Mouse (Mus musculus) midbrain, embryonic 14.5 days (tissue): Measurements from ENCODE around the gene B3gnt3. TPM values are rescaled to one million over a fixed set of nuclear protein-coding genes. Genes with fewer than 3 reads are reported as not detected.
"Not testable (repeated sequence)": the region's sequence is repeated elsewhere in the genome, so short reads cannot be mapped to it uniquely, and the experiment has no call there.

Source experiments
- ATAC-seq: fragments of 200-750 bp; cut with Nextera tagmentation; 2 replicates; pipeline ENCODE4 v1.8.0; 2017; ENCODE audit warnings: moderate number of reproducible peaks, moderate library complexity; ENCODE audit not compliant: low FRiP score, low TSS enrichment
- DNase-seq: peaks from one replicate; pipeline ENCODE4 v3.0.0-alpha.2; 2015
- H3K27ac ChIP-seq: fragments of 300-500 bp; sonication (generic); replicated peaks from 2 replicates; pipeline ENCODE4 v1.5.1; 2014; ENCODE audit warnings: mild to moderate bottlenecking, low read depth, low read length, moderate library complexity
- H3K27me3 ChIP-seq: fragments of 300-500 bp; sonication (generic); 2 replicates; pipeline ENCODE4 v1.6.1; 2014; ENCODE audit warnings: low read length, control low read depth, mixed read lengths; ENCODE audit not compliant: control insufficient read depth, insufficient read depth
- H3K36me3 ChIP-seq: fragments of 300-500 bp; sonication (generic); 2 replicates; pipeline ENCODE4 v1.6.1; 2014; ENCODE audit warnings: low read length, control low read depth; ENCODE audit not compliant: control insufficient read depth, insufficient read depth
- H3K4me1 ChIP-seq: fragments of 300-500 bp; sonication (generic); 2 replicates; pipeline ENCODE4 v1.6.1; 2014; ENCODE audit warnings: mild to moderate bottlenecking, antibody characterized with exemption, low read length, control low read depth; ENCODE audit not compliant: control insufficient read depth, insufficient read depth
- H3K4me2 ChIP-seq: fragments of 300-500 bp; sonication (generic); 2 replicates; pipeline ENCODE4 v1.6.1; 2014; ENCODE audit warnings: mild to moderate bottlenecking, low read length, moderate library complexity
- H3K4me3 ChIP-seq: fragments of 300-500 bp; sonication (generic); replicated peaks from 2 replicates; pipeline ENCODE4 v1.5.1; 2014; ENCODE audit warnings: low read depth, low read length
- H3K9ac ChIP-seq: fragments of 300-500 bp; sonication (generic); replicated peaks from 2 replicates; pipeline ENCODE4 v1.6.1; 2014; ENCODE audit warnings: mild to moderate bottlenecking, low read length, moderate library complexity
- H3K9me3 ChIP-seq: fragments of 300-500 bp; sonication (generic); 2 replicates; pipeline ENCODE4 v1.6.1; 2016; ENCODE audit warnings: low read length, control low read depth, mixed read lengths; ENCODE audit not compliant: control insufficient read depth
- WGBS: fragments of 180-500 bp; shearing (Covaris S2); extraction: QIAGEN DNeasy Blood & Tissue Kit; methylation state at CpG from one replicate; pipeline ENCODE4 v1.1.7; 2014; 5-methylcytosine and 5-hydroxymethylcytosine counted together
- polyA plus RNA-seq: library from polyadenylated mRNA; unstranded; fragments of >200 nt; fragmentation: Nextera tagmentation; extraction: Ambion mirVana; gene quantifications from 2 replicates; pipeline ENCODE4 v1.2.1, GENCODE M21; 2014

The B3gnt3 gene
- polyA plus RNA-seq, 1 experiment from 2014 or later, result 0.20 TPM

DNA sequence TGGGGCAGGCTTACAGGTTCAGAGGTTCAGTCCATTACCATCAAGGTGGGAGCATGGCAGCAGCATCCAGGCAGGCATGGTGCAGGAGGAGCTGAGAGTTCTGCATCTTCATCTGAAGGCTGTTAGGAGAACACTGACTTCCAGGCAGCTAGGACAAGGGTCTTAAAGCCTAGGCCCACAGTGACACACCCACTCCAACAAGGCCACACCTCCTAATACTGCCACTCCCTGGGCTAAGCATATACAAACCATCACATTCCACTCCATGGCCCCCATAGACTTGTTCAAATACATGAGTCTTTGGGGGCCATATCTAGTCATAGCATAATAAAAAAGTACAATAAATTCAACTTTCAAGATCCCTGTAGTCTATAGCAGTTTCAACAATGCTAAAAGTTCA is 1.8 kb upstream of the B3gnt3 start:
- not testable (repeated sequence) for H3K27ac ChIP-seq, H3K9ac ChIP-seq, H3K9me3 ChIP-seq, ATAC-seq, DNase-seq, H3K4me2 ChIP-seq, H3K4me3 ChIP-seq, H3K4me1 ChIP-seq, H3K36me3 ChIP-seq
- H3K27me3 ChIP-seq, result peaks cover 32% of the 10 kb centered on the region

DNA sequence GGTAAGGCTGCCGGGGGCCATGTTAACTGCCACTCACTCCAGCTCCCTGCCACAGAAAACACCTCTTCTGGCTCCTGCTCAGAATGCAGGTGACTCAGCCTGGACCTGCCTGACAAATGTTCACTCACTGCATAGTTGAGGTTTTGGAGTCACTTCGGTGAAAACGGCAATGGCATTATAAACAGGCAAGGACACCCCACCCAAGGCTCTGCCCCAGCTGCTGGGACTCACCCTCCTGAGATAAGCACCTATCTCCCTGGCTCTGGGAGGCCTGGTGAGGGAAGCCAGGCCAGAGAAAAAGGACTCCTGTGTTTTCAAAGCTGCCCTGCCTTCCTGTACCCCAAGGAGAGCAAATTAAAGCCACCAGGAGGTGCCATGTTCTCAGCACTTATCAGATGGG is 1.3 kb upstream of the B3gnt3 start:
- Histone ChIP-seq H3K9me3 (no peaks in the 10 kb centered on the region), H3K4me3 (no peak overlapping the region), H3K4me1 (no peaks in the 10 kb centered on the region), H3K27ac (no peak overlapping the region), H3K27me3 (peaks cover 32% of the 10 kb centered on the region), H3K36me3 (no peaks in the 10 kb centered on the region), H3K9ac (no peak overlapping the region), H3K4me2 (no peak overlapping the region)
- ATAC-seq (no peak), DNase-seq (no peak)
- 78% methylated on average over 3 of the region's 3 CpGs for WGBS

DNA sequence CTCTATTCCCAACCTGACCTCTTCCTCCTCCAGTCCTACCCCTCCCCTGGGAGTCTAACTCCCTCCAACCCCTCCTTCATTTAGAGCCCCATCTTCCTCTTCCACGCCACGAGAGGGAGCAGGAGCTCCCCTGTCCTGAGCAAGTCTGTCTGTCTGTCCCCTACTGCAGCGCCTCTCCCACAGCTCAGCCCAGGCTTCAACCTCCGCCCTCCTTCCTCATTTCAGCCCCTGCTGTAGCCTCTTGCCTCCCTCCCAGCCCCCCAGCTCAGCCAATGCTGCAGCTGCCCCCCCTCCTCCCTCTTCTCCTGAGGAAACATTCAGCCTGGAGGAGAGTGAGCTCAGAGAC is 471 bp upstream of the B3gnt3 start:
- H3K9ac ChIP-seq, result no peak overlapping the region
- no peaks in the 10 kb centered on the region for H3K4me1 ChIP-seq
- H3K27ac ChIP-seq, result no peak overlapping the region
- ATAC-seq, result no peak; the same call in 1 of the 2 replicates
- no peak for DNase-seq
- peaks cover 33% of the 10 kb centered on the region for H3K27me3 ChIP-seq
- 29% methylated on average over 4 of the region's 4 CpGs for WGBS
- H3K36me3 ChIP-seq, result no peaks in the 10 kb centered on the region
- H3K4me3 ChIP-seq, result no peak overlapping the region
- no peak overlapping the region for H3K4me2 ChIP-seq
- no peaks in the 10 kb centered on the region for H3K9me3 ChIP-seq

DNA sequence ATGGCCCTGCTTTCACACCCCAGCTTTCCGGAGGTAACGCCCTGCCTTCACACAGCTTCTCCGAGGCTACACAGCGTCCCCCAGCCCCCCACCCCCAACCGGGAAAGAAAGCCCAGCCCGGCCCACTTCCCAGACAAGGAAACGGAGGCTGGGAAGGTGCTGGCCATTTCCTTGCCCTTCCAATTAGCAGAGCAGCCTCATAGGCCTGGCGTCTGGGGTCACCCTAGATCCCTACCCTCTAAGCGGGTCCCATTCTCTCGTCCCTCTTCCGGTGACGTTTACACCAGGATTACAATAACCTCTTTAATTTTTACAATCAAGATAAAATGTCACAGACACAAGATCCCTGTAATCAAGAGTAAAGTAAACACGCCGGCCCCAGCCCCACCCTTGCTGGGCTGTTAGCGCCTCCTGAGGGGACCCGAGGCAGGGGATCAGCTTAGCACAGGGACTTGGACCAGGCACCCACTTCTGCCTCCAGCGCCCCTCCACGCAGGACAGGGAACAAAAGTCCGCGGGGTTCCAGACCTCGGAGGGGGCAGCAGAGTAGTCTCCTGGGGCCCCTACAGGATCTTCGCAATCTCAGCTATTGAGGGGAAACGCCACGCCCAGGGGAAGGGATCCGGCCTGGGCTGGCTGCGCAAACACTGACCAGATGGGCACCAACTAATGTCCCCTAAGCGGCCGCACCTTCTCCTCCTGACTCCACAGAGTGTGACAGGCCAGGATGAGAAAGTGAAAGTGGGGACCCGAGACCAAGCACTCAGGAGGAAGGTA is 908 bp downstream of the B3gnt3 start:
- Histone ChIP-seq H3K9ac (no peak overlapping the region), H3K27ac (no peak overlapping the region), H3K9me3 (no peaks in the 10 kb centered on the region)

DNA sequence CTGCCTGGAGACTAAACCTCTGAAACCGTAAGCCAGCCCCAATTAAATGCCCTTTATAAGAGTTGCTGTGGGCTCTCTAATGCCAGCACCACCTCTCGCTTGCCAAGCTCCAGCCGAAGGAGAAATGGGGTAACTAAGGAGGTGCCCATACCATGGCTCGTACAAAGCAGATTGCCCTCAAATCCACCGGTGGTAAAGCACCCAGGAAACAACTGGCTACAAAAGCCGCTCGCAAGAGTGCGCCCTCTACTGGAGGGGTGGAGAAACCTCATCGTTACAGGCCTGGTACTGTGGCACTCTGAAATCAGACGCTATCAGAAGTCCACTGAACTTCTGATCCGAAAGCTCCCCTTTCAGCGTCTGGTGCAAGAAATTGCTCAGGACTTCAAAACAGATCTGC is 6.1 kb downstream of the B3gnt3 start:
- WGBS, result 62% methylated on average over 12 of the region's 12 CpGs
- H3K9ac ChIP-seq, H3K9me3 ChIP-seq, H3K4me3 ChIP-seq, DNase-seq, H3K4me1 ChIP-seq, H3K27ac ChIP-seq, H3K36me3 ChIP-seq, H3K4me2 ChIP-seq, ATAC-seq: not testable (repeated sequence)
- peaks cover 62% of the 10 kb centered on the region for H3K27me3 ChIP-seq

More for the DNA sequence above, 908 bp downstream of the B3gnt3 start:
- Histone ChIP-seq H3K4me2 (no peak overlapping the region), H3K27me3 (peaks cover 37% of the 10 kb centered on the region), H3K4me3 (no peak overlapping the region), H3K36me3 (no peaks in the 10 kb centered on the region), H3K4me1 (no peaks in the 10 kb centered on the region)
- WGBS, result 13% methylated on average over 29 of the region's 29 CpGs
- DNase-seq (no peak), ATAC-seq (no peak)

DNA sequence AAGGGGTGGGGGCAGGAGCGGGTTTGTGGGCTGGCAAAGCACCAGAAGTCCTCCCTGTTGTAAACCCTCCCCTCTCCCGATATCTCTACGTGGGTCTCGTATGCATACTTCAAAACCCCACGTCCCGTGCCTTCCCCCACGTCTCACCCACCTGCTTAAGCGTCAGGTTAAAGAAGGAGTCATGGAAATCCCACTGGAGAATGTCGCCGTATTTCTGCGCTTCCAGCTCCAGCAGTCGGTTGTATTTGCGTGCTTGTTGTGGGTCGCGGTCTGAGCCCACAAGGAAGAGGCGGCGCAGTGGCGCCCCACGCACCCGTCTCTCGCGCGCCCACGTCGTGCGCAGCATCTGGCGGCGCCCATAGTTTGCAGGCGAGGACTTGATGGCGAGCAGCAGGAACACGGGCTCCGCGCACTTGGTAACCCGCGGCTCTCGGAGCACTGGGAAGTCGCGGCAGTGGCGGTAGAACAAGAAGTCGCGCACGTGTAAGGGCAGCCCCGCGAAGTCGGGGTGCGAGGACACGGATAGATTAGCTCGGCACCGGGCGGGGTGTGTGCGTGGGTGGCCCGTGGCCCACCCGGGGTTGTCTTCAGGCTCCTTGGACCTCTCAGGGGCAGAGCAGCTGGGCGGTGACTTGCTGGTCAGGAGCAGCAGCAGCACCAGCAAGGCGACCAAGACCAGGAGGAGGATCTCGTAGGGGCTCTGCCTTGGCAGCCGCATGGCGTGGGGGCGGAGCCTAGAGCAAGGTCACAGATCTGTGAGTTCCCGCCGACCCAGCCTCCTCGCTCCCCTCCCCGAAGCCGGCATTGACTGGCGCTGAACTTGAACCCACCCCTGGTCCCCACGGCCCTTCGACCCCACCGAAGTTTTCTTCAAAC is 8.2 kb downstream of the B3gnt3 start:
- H3K9ac ChIP-seq, result no peak overlapping the region
- peak; percentile 44 for DNase-seq
- H3K9me3 ChIP-seq, result no peaks in the 10 kb centered on the region
- peak overlapping the region; percentile 16 for H3K4me2 ChIP-seq
- peak overlapping the region; percentile 7 for H3K4me3 ChIP-seq
- no peak; the same call in 1 of the 2 replicates for ATAC-seq
- H3K36me3 ChIP-seq, result no peaks in the 10 kb centered on the region
- H3K4me1 ChIP-seq, result no peaks in the 10 kb centered on the region; the same call in 1 of the 2 replicates
- H3K27ac ChIP-seq, result no peak overlapping the region
- H3K27me3 ChIP-seq, result peaks cover 75% of the 10 kb centered on the region
- 10% methylated on average over 68 of the region's 68 CpGs for WGBS

DNA sequence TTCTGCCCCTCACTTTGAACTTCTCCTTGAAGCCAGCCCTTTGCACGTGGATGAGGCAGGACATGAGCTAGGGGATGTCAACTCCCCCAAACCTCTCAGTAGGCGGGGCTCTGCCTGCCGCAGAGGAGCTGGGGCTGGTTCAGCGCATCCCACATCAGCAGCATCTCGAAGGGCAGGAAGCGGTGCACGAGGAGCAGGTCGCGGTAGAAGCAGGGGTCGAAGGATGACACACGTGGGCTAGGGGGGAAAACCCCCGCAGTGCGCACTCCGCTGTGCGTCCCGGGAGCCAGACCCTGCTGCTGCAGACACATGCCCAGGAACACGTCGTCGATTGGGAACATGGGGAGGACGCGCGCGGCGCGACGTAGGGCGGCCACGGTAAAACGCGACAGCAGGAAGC is 9.1 kb downstream of the B3gnt3 start:
- Histone ChIP-seq H3K4me3 (0 out of 2 replicates have a peak overlapping the region, but pooled peaks have one; percentile 2), H3K4me2 (no peak overlapping the region; the same call in 1 of the 2 replicates), H3K27me3 (peaks cover 84% of the 10 kb centered on the region), H3K9me3 (no peaks in the 10 kb centered on the region), H3K9ac (no peak overlapping the region), H3K36me3 (no peaks in the 10 kb centered on the region), H3K27ac (no peak overlapping the region), H3K4me1 (no peaks in the 10 kb centered on the region; the same call in 1 of the 2 replicates)
- DNase-seq, result no peak
- no peak for ATAC-seq
- 2% methylated on average over 30 of the region's 30 CpGs for WGBS

DNA sequence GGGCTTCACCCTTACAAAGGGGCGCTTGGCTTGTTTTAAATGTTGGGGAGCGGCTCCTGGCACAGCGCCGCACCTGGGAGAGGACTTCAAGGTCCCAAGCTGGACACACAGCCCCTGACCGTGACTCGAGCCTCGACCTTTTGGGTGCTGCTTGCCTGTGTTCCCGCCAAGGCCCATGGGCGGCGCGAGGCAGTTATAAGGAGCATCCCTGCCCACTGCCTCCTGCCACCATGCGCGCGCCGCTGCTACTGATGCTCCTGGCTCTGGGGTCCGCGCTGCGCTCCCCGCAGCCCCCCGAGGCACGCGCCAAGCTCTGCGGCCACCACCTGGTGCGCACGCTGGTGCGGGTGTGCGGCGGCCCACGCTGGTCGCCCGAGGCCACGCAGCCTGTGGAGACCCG is 12.6 kb downstream of the B3gnt3 start, which contains the start of gene Insl3:
Gene Insl3 (plus strand): TSS at position 187 of the 400 bp plus-strand sequence.
- Histone ChIP-seq H3K4me1 (peaks cover 14% of the 10 kb centered on the region; the same call in 1 of the 2 replicates), H3K4me3 (no peak within 1 kb of the TSS), H3K27ac (no peak within 1 kb of the TSS), H3K36me3 (no peaks in the 10 kb centered on the region), H3K27me3 (peaks cover 100% of the 10 kb centered on the region), H3K9ac (no peak within 1 kb of the TSS), H3K9me3 (no peaks in the 10 kb centered on the region), H3K4me2 (no peak within 1 kb of the TSS)
- ATAC-seq (no peak), DNase-seq (no peak)
- WGBS, result 6% methylated on average over 33 of the region's 33 CpGs
